Mouse (Mus musculus) kidney, embryonic 15.5 days (tissue): ENCODE measurements around the gene Itga9. TPM values are rescaled to one million over a fixed set of nuclear protein-coding genes. Genes with fewer than 3 reads are reported as not detected.
A peak's percentile ranks its signal among the peaks of the same experiment; 100 is the strongest.

Experiments
- ATAC-seq: fragments of 200-750 bp; cut with Nextera tagmentation; replicated peaks from 2 replicates; pipeline ENCODE4 v1.8.0; 2017; ENCODE audit warnings: moderate TSS enrichment; ENCODE audit not compliant: low FRiP score
- H3K27ac ChIP-seq: fragments of 300-500 bp; sonication (generic); 2 replicates; pipeline ENCODE4 v1.5.1; 2015; ENCODE audit warnings: mild to moderate bottlenecking, inconsistent platforms
- H3K27me3 ChIP-seq: fragments of 300-500 bp; sonication (generic); 2 replicates; pipeline ENCODE4 v1.6.1; 2015; ENCODE audit warnings: inconsistent platforms
- H3K36me3 ChIP-seq: fragments of 300-500 bp; sonication (generic); 2 replicates; pipeline ENCODE4 v1.6.1; 2015; ENCODE audit warnings: inconsistent platforms
- H3K4me1 ChIP-seq: fragments of 300-500 bp; sonication (generic); 2 replicates; pipeline ENCODE4 v1.6.1; 2015; ENCODE audit warnings: inconsistent platforms
- H3K4me2 ChIP-seq: fragments of 300-500 bp; sonication (generic); 2 replicates; pipeline ENCODE4 v1.6.1; 2015; ENCODE audit warnings: moderate library complexity, mild to moderate bottlenecking, inconsistent platforms
- H3K4me3 ChIP-seq: fragments of 300-500 bp; sonication (generic); replicated peaks from 2 replicates; pipeline ENCODE4 v1.5.1; 2015; ENCODE audit warnings: mild to moderate bottlenecking, inconsistent platforms
- H3K9ac ChIP-seq: fragments of 300-500 bp; sonication (generic); 2 replicates; pipeline ENCODE4 v1.6.1; 2015; ENCODE audit warnings: mild to moderate bottlenecking, inconsistent platforms
- H3K9me3 ChIP-seq: fragments of 300-500 bp; sonication (generic); replicated peaks from 2 replicates; pipeline ENCODE4 v1.6.1; 2016; ENCODE audit warnings: inconsistent platforms
- WGBS: fragments of 180-500 bp; shearing (Covaris S2); methylation state at CpG from one replicate; pipeline ENCODE4 v1.1.7; 2015; ENCODE audit warnings: mixed read lengths; 5-methylcytosine and 5-hydroxymethylcytosine counted together
- polyA plus RNA-seq: library from polyadenylated mRNA; unstranded; fragments of >200 nt; fragmentation: Nextera tagmentation; extraction: Ambion mirVana; gene quantifications from 2 replicates; pipeline ENCODE4 v1.2.1, GENCODE M21; 2015

Itga9 gene
- polyA plus RNA-seq, 1 experiment from 2014 or later, result 26.1 TPM

DNA sequence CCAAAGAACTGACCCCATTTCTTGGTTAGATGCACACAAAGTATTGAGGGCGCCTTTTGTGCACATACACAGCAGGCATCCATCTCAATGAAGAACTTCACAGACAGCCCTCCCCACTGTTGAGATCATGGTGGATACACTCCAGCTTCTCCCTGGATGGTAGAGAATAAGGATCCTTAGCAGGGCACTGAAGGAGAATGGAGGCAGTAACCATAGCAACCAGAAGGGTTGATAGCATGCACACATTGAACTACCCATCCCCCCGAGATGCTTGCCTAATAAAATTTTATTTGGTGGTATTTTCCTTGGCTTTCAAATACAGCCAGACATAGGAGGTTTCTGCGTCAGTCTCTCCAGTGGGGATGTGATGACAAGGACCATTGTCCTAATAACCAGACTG, 184.7 kb downstream of the Itga9 start:
- 84% methylated on average over 3 of the region's 3 CpGs for WGBS
- Histone ChIP-seq H3K36me3 (0 out of 2 replicates have a peak, but pooled peaks cover 8% of the 10 kb centered on the region), H3K27ac (no peak overlapping the region), H3K9ac (no peak overlapping the region), H3K9me3 (no peaks in the 10 kb centered on the region), H3K4me1 (0 out of 2 replicates have a peak, but pooled peaks cover 5% of the 10 kb centered on the region), H3K4me3 (no peak overlapping the region), H3K4me2 (no peak overlapping the region), H3K27me3 (no peaks in the 10 kb centered on the region)
- no peak for ATAC-seq

DNA sequence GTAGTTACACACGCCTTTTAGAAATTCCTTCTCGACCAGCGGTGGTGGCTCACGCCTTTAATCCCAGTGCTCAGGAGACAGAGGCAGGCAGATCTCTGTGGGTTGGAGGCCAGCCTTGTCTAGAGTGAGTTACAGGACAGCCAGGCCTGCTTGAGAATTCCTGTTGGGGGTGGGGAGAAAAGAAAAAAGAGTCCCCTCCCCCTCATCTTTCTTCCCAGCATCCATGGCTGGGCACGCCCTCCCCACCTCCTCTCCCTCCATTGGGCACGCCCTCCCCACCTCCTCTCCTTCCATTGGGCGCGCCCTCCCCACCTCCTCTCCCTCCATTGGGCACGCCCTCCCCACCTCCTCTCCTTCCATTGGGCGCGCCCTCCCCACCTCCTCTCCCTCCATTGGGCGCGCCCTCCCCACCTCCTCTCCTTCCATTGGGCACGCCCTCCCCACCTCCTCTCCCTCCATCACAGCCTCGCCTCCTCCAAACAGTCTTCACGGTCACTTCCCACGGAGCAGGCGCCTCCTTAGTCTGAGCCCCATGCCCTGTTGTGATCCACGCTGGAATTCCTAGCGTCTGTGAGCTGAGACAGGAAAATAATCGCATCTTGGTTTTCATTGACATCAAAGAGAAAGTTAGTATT, 186.8 kb downstream of the Itga9 start:
- 71% methylated on average over 19 of the region's 21 CpGs for WGBS

GRCm38 (mm10) chr9:118794668-118795067, 188.2 kb downstream of the Itga9 start:
- H3K4me3 ChIP-seq, result no peak overlapping the region
- H3K4me2 ChIP-seq, result no peak overlapping the region
- H3K27ac ChIP-seq, result no peak overlapping the region
- H3K36me3 ChIP-seq, result no peaks in the 10 kb centered on the region; the same call in 1 of the 2 replicates
- H3K27me3 ChIP-seq, result no peaks in the 10 kb centered on the region
- H3K4me1 ChIP-seq, result peaks cover 18% of the 10 kb centered on the region
- WGBS, result 75% methylated on average over 2 of the region's 2 CpGs
- H3K9ac ChIP-seq, result no peak overlapping the region
- no peaks in the 10 kb centered on the region for H3K9me3 ChIP-seq
- no peak for ATAC-seq

More for the DNA sequence above, 186.8 kb downstream of the Itga9 start:
- no peak overlapping the region for H3K4me2 ChIP-seq
- H3K36me3 ChIP-seq, result no peaks in the 10 kb centered on the region
- H3K9me3 ChIP-seq, result no peaks in the 10 kb centered on the region
- no peak overlapping the region for H3K4me3 ChIP-seq
- no peak for ATAC-seq
- no peaks in the 10 kb centered on the region for H3K27me3 ChIP-seq
- no peak overlapping the region for H3K27ac ChIP-seq
- H3K9ac ChIP-seq, result no peak overlapping the region
- 0 out of 2 replicates have a peak, but pooled peaks cover 5% of the 10 kb centered on the region for H3K4me1 ChIP-seq

DNA sequence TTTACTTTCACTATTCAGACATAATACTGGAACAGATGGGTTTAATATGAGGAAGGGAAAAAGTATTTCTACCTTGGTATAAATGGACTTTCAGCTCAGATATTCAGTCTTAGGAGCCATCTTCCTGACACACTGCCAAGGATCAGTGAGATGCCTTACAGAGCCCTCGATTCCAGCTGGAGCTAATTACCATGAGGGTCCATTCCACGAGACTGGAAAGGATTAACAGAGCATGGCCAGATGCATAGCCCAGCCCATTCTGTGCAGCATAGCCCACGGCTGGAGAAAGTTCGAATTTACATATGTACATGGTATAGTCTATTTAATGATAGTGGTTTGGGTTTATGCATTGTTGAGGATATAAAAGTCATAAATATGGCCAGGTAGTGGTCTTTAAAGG, 188.8 kb downstream of the Itga9 start:
- H3K27me3 ChIP-seq, result no peaks in the 10 kb centered on the region

GRCm38 (mm10) chr9:118799105-118799504, 192.6 kb downstream of the Itga9 start:
- Histone ChIP-seq H3K4me1 (peaks cover 41% of the 10 kb centered on the region), H3K9me3 (no peaks in the 10 kb centered on the region), H3K4me2 (no peak overlapping the region), H3K4me3 (no peak overlapping the region), H3K27ac (peak overlapping the region; percentile 87), H3K36me3 (no peaks in the 10 kb centered on the region; the same call in 1 of the 2 replicates), H3K9ac (no peak overlapping the region), H3K27me3 (no peaks in the 10 kb centered on the region)
- 52% methylated on average over 7 of the region's 7 CpGs for WGBS
- no peak for ATAC-seq

More for the DNA sequence above, 188.8 kb downstream of the Itga9 start:
- H3K9me3 ChIP-seq, result no peaks in the 10 kb centered on the region
- no peak overlapping the region for H3K4me2 ChIP-seq
- H3K27ac ChIP-seq, result no peak overlapping the region
- no peak overlapping the region for H3K9ac ChIP-seq
- H3K36me3 ChIP-seq, result no peaks in the 10 kb centered on the region; the same call in 1 of the 2 replicates
- no peak overlapping the region for H3K4me3 ChIP-seq
- 41% methylated on average over 4 of the region's 4 CpGs for WGBS
- ATAC-seq, result no peak
- peaks cover 22% of the 10 kb centered on the region for H3K4me1 ChIP-seq

DNA sequence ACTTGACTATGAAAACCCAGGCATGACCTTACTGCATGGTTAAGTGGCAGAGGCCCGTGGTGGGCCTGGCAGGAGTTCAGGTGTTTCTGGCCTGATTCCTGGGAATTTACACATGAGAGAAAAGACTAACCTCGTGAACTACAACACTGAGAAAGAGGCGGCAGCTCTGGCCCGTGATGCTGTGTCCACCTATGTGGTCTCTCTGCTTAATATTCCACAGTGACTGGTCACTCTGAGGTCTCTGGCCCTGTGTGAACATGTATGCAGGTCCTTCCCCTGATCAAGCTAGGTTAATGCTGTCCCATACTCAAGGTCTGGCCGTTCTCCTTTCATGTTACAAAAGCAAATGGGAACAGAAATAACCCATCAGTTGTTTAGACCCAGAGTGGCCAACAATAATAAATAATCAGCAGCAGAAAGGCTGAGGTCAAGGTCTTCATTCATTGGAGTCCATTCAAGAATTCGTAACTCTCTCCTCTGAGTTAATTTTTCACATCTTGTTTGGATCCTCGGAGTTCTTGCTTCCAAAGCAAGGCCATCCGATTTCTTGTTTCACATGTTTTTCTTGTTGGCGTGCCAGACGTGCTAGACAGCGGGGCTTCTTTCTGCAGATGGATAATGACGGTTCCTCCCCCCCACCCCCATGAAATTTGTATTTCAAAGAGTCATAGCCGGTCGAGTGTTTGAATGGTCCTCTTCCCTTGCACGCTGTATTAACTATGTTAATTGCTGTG, 194.9 kb downstream of the Itga9 start:
- no peaks in the 10 kb centered on the region; the same call in 1 of the 2 replicates for H3K36me3 ChIP-seq
- peaks cover 37% of the 10 kb centered on the region for H3K4me1 ChIP-seq
- ATAC-seq, result peak; percentile 74
- no peak overlapping the region for H3K4me2 ChIP-seq
- no peaks in the 10 kb centered on the region for H3K9me3 ChIP-seq
- H3K9ac ChIP-seq, result no peak overlapping the region
- no peak overlapping the region for H3K4me3 ChIP-seq
- no peaks in the 10 kb centered on the region for H3K27me3 ChIP-seq
- H3K27ac ChIP-seq, result peak overlapping the region; percentile 87
- 39% methylated on average over 15 of the region's 15 CpGs for WGBS

DNA sequence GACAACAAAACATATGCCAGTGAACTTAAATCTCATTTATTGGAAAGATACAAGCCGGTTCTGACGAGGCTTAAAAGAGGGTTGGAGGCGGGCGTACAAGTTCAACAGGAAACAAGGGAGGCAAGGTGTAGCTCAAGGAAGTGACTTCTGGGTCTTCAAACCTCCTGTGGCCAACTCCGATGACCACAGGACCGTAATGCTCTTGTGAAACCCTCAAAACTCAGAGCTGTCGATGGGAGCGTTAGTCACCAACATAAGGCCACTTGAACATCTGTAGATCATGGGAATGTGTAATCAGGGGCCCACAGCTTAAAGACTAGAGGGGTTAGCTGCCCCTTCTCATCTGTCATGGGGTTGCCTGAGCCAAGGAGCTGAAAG, 195.4 kb downstream of the Itga9 start:
- WGBS, result 57% methylated on average over 8 of the region's 8 CpGs
- H3K27ac ChIP-seq, result peak overlapping the region; percentile 87
- H3K27me3 ChIP-seq, result no peaks in the 10 kb centered on the region
- no peaks in the 10 kb centered on the region for H3K9me3 ChIP-seq
- H3K4me2 ChIP-seq, result no peak overlapping the region
- no peak; the same call in 1 of the 2 replicates for ATAC-seq
- no peak overlapping the region for H3K4me3 ChIP-seq
- peaks cover 1% of the 10 kb centered on the region; the same call in 1 of the 2 replicates for H3K36me3 ChIP-seq
- H3K4me1 ChIP-seq, result peaks cover 37% of the 10 kb centered on the region
- H3K9ac ChIP-seq, result no peak overlapping the region

DNA sequence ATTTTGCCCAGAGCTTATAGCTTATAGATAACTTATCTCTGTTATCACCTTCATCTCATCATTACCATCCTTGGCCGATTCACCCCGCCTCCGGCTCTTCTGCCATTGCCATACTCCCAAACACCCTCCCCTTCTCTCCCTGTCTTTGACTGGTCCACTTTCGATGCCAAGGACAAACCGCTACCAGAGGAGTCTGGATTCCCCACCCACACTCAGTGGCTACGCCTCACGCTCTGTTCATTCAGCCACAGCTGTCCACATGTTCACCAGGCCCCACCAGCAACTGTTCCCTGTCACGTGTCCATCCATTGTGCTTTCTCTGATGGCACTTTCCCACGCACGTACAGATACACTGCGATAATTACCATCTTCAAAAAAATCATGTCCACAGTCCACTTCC, 195.9 kb downstream of the Itga9 start:
- H3K9me3 ChIP-seq, result no peaks in the 10 kb centered on the region
- H3K9ac ChIP-seq, result no peak overlapping the region
- peaks cover 6% of the 10 kb centered on the region for H3K36me3 ChIP-seq
- no peak overlapping the region for H3K4me2 ChIP-seq
- ATAC-seq, result no peak
- peaks cover 37% of the 10 kb centered on the region for H3K4me1 ChIP-seq
- H3K27me3 ChIP-seq, result no peaks in the 10 kb centered on the region
- peak overlapping the region; percentile 87 for H3K27ac ChIP-seq
- no peak overlapping the region for H3K4me3 ChIP-seq
- 88% methylated on average over 11 of the region's 11 CpGs for WGBS

GRCm38 (mm10) chr9:118805740-118806139, 199.2 kb downstream of the Itga9 start:
- 84% methylated on average over 6 of the region's 6 CpGs for WGBS
- Histone ChIP-seq H3K9me3 (no peaks in the 10 kb centered on the region), H3K27ac (no peak overlapping the region), H3K4me1 (peaks cover 23% of the 10 kb centered on the region), H3K4me2 (no peak overlapping the region), H3K9ac (no peak overlapping the region), H3K27me3 (no peaks in the 10 kb centered on the region), H3K36me3 (peaks cover 26% of the 10 kb centered on the region), H3K4me3 (no peak overlapping the region)
- ATAC-seq, result no peak

GRCm38 (mm10) chr9:118807669-118808068, 201.2 kb downstream of the Itga9 start:
- peaks cover 29% of the 10 kb centered on the region for H3K36me3 ChIP-seq
- H3K9me3 ChIP-seq, result no peaks in the 10 kb centered on the region
- H3K27me3 ChIP-seq, result no peaks in the 10 kb centered on the region
- peaks cover 19% of the 10 kb centered on the region for H3K4me1 ChIP-seq
- no peak overlapping the region for H3K27ac ChIP-seq
- H3K9ac ChIP-seq, result no peak overlapping the region
- no peak overlapping the region for H3K4me3 ChIP-seq
- no peak overlapping the region for H3K4me2 ChIP-seq
- WGBS, result 93% methylated on average over 3 of the region's 3 CpGs
- ATAC-seq, result no peak

GRCm38 (mm10) chr9:118812221-118812620, 205.7 kb downstream of the Itga9 start:
- Histone ChIP-seq H3K27ac (peak overlapping the region; percentile 73; the same call in 1 of the 2 replicates), H3K27me3 (no peaks in the 10 kb centered on the region), H3K36me3 (peaks cover 24% of the 10 kb centered on the region), H3K9me3 (no peaks in the 10 kb centered on the region), H3K4me2 (no peak overlapping the region), H3K4me3 (no peak overlapping the region), H3K9ac (no peak overlapping the region), H3K4me1 (peaks cover 47% of the 10 kb centered on the region)
- ATAC-seq, result no peak
- WGBS, result 67% methylated on average over 7 of the region's 7 CpGs

GRCm38 (mm10) chr9:118813492-118813891, 207.0 kb downstream of the Itga9 start:
- no peak overlapping the region for H3K4me3 ChIP-seq
- peak; percentile 52 for ATAC-seq
- peak overlapping the region; percentile 73 for H3K27ac ChIP-seq
- peaks cover 12% of the 10 kb centered on the region; the same call in 1 of the 2 replicates for H3K36me3 ChIP-seq
- H3K9ac ChIP-seq, result no peak overlapping the region
- peaks cover 58% of the 10 kb centered on the region for H3K4me1 ChIP-seq
- H3K27me3 ChIP-seq, result no peaks in the 10 kb centered on the region
- 0 out of 2 replicates have a peak overlapping the region, but pooled peaks have one; percentile 4 for H3K4me2 ChIP-seq
- 50% methylated on average over 5 of the region's 5 CpGs for WGBS
- H3K9me3 ChIP-seq, result no peaks in the 10 kb centered on the region
